Mouse (Mus musculus) embryonic fibroblast, embryonic 13.5 days (primary cell): ENCODE measurements at regions not wholly inside any gene's neighbourhood (a gene's known extent, or its start where the extent isn't known, plus 50 kb on each side); places are given as distances from the start of the nearest gene placed in this dataset.

Experiments used
- CTCF ChIP-seq: IDR thresholded peaks from 2 replicates; pipeline ENCODE4 v1.5.1; 2011; ENCODE audit warnings: mild to moderate bottlenecking, control low read depth, low read length, moderate library complexity, borderline replicate concordance; ENCODE audit not compliant: insufficient read depth
- POLR2A ChIP-seq: IDR thresholded peaks from 2 replicates; pipeline ENCODE4 v1.6.1; 2011; ENCODE audit warnings: low read depth, mild to moderate bottlenecking, control low read depth, low read length, moderate library complexity

GRCm38 (mm10) chr8:36318396-36318795 lies 552.8 kb downstream of the Gm19410 start:
- TF ChIP-seq POLR2A, result no peak
- TF ChIP-seq CTCF, result no peak
